Mouse (Mus musculus) 416B (cell line): ENCODE measurements at regions not wholly inside any gene's neighbourhood (a gene's known extent, or its start where the extent isn't known, plus 50 kb on each side); places are given as distances from the start of the nearest gene placed in this dataset.

Experiments used
- DNase-seq: peaks from one replicate; pipeline ENCODE4 v3.0.0; 2011; ENCODE audit warnings: low read depth

- no peak for DNase-seq
These were observed 224.8 kb upstream of the Far2 start for GRCm38 (mm10) chr6:147822215-147822614.

DNA sequence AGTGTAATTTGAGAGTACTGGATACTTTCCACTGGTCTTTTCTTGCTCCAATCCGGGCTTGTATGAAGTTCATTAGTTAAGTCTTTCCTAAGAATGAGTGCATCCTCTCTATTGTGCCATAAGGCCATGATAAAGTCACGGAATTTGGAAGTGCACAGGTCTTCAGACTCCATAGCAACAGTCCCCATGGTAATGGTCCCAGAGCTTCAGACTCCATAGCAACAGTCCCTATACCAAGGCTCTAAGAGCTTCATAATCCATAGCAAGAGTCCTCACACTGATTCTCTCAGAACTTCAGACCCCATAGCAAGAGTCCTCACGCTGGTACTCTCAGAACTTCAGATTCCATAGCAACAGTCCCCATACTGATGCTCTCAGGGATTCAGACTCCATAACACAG lies 214.5 kb upstream of the Far2 start:
- DNase-seq, result no peak

DNA sequence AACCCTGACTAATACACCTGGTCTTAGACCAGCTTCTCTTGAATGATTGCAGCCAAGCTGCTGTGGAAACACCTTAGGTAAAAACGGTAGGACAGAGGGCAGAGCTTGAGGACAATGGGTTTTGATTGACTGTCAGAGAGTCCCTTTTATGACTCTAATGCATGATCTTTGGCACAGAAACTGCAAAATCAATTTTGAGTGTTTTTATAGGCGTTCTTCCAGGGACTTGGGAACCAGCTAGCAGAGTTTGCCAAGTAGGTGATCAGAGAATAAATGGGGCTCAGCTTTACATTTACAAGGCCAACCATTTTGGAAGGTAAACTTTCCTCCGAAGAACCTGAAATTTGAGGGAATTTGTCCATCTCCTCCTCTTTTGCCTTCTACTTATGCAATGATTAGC lies 213.6 kb upstream of the Far2 start:
- no peak for DNase-seq

- DNase-seq, result no peak
These were observed 208.2 kb upstream of the Far2 start for GRCm38 (mm10) chr6:147838846-147839245.

DNA sequence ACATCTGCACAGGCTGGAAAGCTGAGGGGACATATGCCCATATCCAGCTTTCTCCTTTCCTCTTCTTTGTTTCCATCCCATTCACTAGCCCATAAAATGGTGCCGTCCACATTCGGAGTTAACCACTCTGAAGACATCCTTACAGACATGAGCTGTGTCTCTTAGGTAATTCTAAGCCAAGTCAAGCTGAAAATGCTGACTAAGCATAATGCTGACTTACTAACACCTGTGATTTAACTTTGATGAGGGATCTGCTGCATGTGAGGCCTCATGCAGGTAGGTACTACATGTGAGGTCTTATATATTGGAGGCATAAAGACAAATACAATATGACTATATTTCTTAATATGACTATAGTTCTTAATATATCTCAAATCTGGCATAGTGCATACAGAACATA lies 197.1 kb upstream of the Far2 start:
- no peak for DNase-seq

DNA sequence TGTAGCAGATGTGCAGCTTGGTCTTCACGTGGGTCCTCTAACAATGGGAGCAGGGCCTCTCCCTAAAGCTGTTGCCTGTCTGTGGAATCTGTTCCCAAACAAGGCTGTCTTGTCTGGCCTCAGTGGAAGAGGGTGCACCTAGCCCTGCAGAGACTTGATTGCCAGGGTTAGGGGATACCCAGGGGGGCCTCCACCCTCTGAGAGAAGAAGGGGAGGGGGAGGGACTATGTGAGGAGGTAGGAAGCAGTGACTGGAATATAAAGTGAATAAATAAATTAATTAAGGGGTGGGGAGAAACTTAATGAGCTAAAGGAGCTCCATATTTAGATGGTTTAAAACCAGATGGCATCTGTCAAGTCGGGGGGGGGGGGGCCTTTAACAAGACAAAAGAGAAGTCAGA lies 185.9 kb upstream of the Far2 start:
- DNase-seq, result no peak

- no peak for DNase-seq
These were observed 176.0 kb upstream of the Far2 start for GRCm38 (mm10) chr6:147871033-147871432.

DNA sequence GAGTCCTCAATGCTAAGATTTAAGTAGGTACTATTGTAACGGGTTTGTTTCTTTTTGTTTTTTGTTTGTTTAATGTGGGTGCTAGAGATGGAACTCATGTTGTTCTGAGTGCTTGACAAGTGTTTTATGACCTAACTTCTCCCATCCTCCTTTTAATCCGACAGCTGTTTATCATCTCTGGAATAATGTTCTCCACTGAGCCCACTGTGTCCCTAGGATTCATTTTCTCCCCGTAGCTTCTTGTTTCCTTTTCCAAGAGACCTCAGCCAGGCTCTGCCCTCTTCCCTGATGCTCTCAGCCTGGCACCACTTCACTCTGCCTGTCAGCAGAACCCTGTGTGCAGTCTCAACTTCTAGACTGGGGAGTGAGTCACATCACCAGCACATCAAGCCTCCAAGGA lies 173.9 kb upstream of the Far2 start:
- no peak for DNase-seq

DNA sequence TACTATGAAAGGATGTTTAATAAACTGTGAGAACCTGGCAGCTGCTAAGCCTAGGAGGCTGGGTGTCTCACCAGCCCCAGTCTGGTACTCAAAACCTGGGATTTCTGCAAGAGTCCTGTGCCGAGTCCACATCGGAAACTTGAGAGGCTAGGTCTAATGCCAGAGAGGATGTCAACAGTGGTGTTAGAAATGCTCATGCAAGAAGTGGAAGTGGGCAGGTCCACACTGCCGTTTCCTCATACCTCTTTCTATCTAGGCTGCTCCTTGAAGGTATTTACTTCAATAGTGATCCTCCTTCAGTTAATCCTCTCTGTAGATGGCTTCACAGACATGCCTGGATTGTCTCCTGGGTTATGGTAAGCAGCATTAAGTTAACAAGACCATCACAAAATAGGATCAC lies 168.6 kb upstream of the Far2 start:
- DNase-seq, result no peak

DNA sequence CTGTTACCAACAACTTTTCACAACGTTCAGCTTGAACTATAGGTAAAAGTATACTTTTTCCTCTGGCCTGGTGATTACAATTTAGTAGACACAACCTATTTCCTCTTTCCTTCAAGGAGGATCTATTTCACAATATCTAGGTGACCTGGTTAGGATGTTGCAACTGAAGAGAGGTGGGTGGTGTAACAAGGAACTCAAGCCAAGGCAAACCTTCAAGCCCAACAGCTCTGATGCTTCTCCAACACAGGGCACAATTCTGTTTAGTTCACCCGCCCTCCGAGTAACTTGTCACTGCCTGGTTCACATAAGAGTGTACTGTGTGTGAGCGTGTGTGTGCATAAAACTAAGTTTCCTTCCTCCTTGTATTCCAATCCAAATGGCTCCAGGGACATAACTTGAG lies 161.2 kb upstream of the Far2 start:
- DNase-seq, result no peak

DNA sequence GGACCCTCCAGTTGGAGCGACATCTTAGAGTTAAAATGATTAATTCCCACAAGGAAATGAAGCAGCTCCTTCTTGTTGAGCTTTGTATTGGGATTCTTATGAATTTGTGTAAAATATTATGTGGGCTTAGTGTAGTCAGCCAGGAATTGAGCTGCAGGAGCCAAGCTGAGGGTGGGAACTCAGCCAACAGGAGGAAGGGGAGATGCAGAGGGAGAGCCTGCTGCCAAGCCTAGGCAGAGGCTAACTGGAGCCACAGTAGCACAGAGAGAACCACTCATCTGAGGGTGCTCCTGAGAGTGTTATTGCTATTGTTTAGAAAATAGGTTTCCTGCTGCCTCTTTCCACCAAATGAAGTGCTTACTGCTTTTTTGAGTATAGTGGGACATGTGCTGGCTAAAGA lies 127.4 kb upstream of the Far2 start:
- no peak for DNase-seq

DNA sequence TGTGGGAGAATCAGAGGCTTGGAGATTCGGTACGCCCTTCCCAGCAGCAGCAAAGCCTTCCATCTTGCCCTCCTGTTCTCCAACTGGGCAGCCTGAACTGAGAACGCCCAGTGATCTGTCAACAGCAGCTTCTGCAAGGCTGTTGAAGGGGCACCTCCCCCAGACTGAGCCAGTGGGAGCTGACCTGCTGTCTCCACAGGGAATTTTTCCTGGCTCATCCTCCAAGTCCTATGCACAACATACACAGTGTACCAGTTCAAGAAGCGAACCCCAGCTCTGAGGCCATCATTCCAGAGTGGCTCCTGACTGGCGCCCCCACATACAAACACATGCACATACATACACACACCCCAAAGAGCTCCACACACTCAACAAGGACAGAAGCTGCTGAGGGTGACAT lies 126.0 kb upstream of the Far2 start:
- no peak for DNase-seq

GRCm38 (mm10) chr6:147922506-147922905 lies 124.6 kb upstream of the Far2 start:
- no peak for DNase-seq

GRCm38 (mm10) chr6:147923246-147923645 lies 123.8 kb upstream of the Far2 start:
- no peak for DNase-seq

- no peak for DNase-seq
These were observed 118.1 kb upstream of the Far2 start for GRCm38 (mm10) chr6:147928951-147929350.

DNA sequence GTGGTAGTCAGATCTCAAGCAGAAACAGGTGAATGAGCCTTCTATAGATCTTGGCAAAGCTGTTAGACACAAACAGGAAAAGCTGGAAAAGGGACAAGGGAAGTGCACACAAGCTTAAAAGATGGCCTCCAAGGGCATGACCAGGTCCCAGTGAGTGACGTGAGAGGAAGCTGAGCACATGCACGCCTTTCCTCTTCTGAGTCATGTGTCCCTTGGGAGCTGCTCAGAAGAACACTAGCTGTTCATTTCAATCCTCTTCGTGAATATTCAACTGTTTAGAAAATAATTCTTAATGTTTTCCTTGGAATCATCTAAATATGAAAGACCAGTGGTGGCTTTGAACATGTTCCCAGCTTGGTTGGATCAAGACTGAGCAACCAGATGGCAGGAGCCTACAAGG lies 103.0 kb upstream of the Far2 start:
- no peak for DNase-seq

DNA sequence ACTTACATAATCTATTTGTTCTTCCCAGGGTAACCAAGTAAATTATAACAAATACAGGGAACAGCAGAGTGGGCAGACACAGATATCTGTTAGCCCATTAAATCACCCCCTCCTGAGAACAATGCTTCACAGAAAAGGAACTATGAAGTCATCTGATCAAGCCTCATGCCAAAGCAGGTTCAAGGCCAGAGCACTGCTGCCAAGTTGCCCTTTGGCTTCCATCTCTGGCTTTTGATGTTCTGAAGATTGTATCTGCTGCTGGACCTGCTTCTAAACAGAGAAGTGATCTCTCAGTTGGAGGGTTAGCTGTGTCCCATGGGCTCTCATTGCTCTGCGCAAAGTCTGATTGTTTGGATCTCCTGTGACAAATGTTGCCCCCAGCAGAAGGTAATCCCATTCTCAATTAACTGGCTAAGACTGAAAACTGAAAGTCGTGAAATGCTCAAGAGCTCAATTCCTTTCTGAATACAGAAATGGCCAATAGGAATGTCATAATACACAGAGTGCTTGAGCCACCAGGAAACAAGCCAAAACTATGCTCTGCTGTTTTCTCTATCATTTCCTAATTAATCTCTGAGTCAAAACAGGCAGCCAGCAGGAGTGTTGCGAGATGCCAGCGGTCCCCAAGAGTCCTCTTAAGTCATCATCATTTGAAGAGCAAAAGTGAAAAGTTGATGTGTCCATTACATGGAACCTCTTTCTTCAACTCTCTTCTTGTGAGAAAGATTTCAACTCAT lies 102.0 kb upstream of the Far2 start:
- no peak for DNase-seq

GRCm38 (mm10) chr6:147947997-147948396 lies 99.1 kb upstream of the Far2 start:
- no peak for DNase-seq

GRCm38 (mm10) chr6:147951642-147952041 lies 95.4 kb upstream of the Far2 start:
- no peak for DNase-seq

- DNase-seq, result no peak
These were observed 93.9 kb upstream of the Far2 start for GRCm38 (mm10) chr6:147953058-147953679.

GRCm38 (mm10) chr6:147953753-147954152 lies 93.3 kb upstream of the Far2 start:
- no peak for DNase-seq

GRCm38 (mm10) chr6:147954253-147954652 lies 92.8 kb upstream of the Far2 start:
- DNase-seq, result peak; percentile 12

DNA sequence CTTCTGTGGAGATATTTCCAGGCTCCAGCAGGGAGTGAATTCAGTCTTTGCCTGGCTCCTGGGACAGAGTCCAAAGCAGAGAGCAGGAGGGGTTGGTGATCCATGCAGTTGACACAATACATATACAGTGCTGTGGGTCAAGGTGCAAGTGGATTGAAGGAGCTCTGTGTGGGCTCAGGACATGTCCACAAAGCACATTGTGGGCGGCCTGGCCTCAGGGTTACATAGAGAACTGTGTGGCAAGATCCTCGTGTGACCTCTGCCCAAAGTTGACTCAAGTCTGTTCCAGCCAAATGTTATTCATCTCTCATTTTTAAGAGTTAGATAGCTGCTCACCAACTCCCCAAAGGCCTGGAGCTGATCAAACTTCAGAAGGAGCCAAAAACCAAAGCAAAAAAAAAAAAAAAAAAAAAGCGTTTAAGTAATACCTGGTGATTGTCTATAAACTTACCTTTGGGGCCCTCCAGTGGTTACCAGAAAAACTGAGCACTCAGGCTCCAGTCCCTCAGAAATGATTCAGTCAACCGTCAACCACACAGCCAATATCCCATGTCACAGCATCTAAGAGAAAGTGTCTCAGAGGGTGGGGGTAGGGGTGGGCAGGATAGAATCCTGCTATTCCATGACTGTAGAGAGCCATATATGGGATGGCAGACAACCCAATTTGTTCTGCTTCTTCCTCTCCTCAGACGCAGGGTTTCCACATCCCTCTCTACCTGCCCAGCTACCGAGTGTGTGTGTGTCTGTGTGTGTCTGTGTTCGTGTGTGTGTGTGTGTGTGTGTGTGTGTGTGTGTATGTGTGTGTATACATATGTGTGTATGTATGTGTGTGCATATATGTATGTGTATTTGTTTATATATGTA lies 91.9 kb upstream of the Far2 start:
- peak; percentile 17 for DNase-seq
